Mouse (Mus musculus): ENCODE results near the gene Ttc21b. TPM values are rescaled to one million over a fixed set of nuclear protein-coding genes. Genes with fewer than 3 reads are reported as not detected.

The Ttc21b gene
- polyA plus RNA-seq (2012; rRNA removed), result 12.0 and 13.5 TPM in 2 replicates

DNA sequence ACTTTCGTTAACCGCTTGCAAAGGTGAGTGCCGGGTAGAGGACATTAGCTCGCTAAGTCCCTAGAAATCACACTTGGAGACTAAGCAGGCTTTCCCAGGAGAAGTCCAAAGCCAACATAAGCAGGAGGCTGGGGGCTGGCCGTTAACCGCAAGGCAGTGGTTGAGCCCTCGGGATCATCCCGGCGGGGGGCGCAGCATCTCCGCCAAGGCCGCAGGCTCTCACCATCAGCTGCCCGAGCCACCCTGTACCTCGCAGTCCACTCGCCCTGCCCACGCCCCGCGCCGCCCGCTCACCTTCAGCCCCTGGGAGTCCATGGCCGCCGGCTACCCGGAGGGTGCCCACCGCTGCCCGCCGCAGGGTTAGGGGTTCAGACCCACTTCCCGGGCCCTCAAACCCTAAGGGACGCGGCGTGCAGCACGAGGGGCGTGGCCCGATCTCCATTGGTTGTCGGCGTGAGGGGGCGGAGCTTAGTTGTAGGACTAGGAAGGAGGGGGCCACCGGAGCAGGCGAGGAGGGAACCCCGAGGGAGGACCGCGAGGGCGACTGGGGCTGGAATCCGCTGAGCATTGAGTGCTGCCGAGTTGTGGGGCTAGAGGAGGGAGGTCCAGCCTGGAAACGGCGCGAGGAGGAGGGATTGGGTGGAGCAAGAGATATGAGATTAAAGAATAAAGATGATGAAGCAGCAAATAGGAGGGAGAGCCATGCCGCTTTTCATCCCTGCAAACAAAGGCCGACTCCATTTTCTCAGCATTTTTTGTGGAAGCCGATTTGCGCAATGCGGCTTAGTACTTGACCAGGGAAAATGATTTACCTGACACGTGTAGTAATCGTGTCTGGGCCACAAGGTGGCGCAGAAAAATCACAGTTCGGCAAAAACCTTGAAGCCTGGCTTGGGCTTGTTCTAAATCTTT is at the start of gene Ttc21b:
Gene Ttc21b (minus strand): TSS at position 398 of the 912 bp plus-strand sequence.
- WGBS, result under 1% methylated on average over 56 of the region's 56 CpGs
- peak; percentile 74 for TF ChIP-seq POLR2A (IDR thresholded peaks at IDR 0.05; ENCODE audit: borderline replicate concordance, insufficient read depth, low read length)
- TF ChIP-seq CTCF (IDR thresholded peaks at IDR 0.05; ENCODE audit: borderline replicate concordance, insufficient read depth, low read depth, low read length), result peak; percentile 69; the same call in 1 of the 2 replicates
- H3K27me3 ChIP-seq (ENCODE audit: control insufficient read depth, insufficient read depth, low read length), result no peaks in the 10 kb centered on the region
- DNase-seq, result peak; percentile 97
- H3K4me1 ChIP-seq (ENCODE audit: control insufficient read depth, insufficient read depth, low read length), result no peaks in the 10 kb centered on the region
- H3K4me3 ChIP-seq (replicated peaks; ENCODE audit: insufficient read depth, low read depth, low read length), result peak within 1 kb of the TSS; percentile 89
- H3K27ac ChIP-seq (ENCODE audit: insufficient read depth, low read length), result peak within 1 kb of the TSS; percentile 75

- no peak overlapping the region for H3K27ac ChIP-seq (ENCODE audit: insufficient read depth, low read length)
- TF ChIP-seq CTCF (IDR thresholded peaks at IDR 0.05; ENCODE audit: borderline replicate concordance, insufficient read depth, low read depth, low read length) (no peak), POLR2A (IDR thresholded peaks at IDR 0.05; ENCODE audit: borderline replicate concordance, insufficient read depth, low read length) (no peak)
- WGBS, result 88% methylated on average over 3 of the region's 3 CpGs
- no peak for DNase-seq
- no peak overlapping the region for H3K4me3 ChIP-seq (replicated peaks; ENCODE audit: insufficient read depth, low read depth, low read length)
- no peaks in the 10 kb centered on the region for H3K27me3 ChIP-seq (ENCODE audit: control insufficient read depth, insufficient read depth, low read length)
- H3K4me1 ChIP-seq (ENCODE audit: control insufficient read depth, insufficient read depth, low read length), result no peaks in the 10 kb centered on the region
Measured at GRCm38 (mm10) chr2:66272551-66272950, 16.1 kb upstream of the Ttc21b start.

- WGBS, result 65% methylated on average over 1 of the region's 1 CpGs
- H3K4me1 ChIP-seq (ENCODE audit: control insufficient read depth, insufficient read depth, low read length), result 0 out of 2 replicates have a peak, but pooled peaks cover 4% of the 10 kb centered on the region
- no peak overlapping the region for H3K4me3 ChIP-seq (replicated peaks; ENCODE audit: insufficient read depth, low read depth, low read length)
- no peak for DNase-seq
- no peaks in the 10 kb centered on the region for H3K27me3 ChIP-seq (ENCODE audit: control insufficient read depth, insufficient read depth, low read length)
- H3K27ac ChIP-seq (ENCODE audit: insufficient read depth, low read length), result no peak overlapping the region
- TF ChIP-seq POLR2A (IDR thresholded peaks at IDR 0.05; ENCODE audit: borderline replicate concordance, insufficient read depth, low read length), result no peak
Measured at GRCm38 (mm10) chr2:66244013-66244412, 12.4 kb downstream of the Ttc21b start.

DNA sequence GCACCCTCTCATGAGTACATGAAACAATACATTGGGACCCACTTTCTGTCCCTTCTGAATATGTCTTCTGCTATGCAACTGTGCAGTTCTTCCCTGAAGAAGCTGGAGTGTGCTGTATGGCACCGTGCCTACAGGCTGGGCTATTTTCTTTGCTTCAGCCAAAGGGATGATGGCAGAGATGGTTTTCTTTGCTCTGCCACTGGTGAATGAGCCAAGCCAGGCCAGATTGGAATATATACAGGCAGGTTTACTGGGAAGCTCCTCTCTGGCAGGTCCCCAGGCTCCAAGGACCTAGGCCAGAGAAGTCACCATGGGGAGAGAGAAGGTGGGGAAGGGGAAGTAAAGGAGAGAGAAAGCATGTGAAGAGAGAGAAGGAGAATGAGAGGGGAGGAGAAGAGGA is 16.1 kb downstream of the Ttc21b start:
- no peak for TF ChIP-seq POLR2A (IDR thresholded peaks at IDR 0.05; ENCODE audit: borderline replicate concordance, insufficient read depth, low read length)
- no peak for TF ChIP-seq CTCF (IDR thresholded peaks at IDR 0.05; ENCODE audit: borderline replicate concordance, insufficient read depth, low read depth, low read length)
- WGBS, result 10% methylated on average over 1 of the region's 1 CpGs
- Histone ChIP-seq H3K27ac (ENCODE audit: insufficient read depth, low read length) (no peak overlapping the region), H3K4me3 (replicated peaks; ENCODE audit: insufficient read depth, low read depth, low read length) (no peak overlapping the region), H3K4me1 (ENCODE audit: control insufficient read depth, insufficient read depth, low read length) (0 out of 2 replicates have a peak, but pooled peaks cover 4% of the 10 kb centered on the region), H3K27me3 (ENCODE audit: control insufficient read depth, insufficient read depth, low read length) (no peaks in the 10 kb centered on the region)
- peak; percentile 30 to 50 for DNase-seq

DNA sequence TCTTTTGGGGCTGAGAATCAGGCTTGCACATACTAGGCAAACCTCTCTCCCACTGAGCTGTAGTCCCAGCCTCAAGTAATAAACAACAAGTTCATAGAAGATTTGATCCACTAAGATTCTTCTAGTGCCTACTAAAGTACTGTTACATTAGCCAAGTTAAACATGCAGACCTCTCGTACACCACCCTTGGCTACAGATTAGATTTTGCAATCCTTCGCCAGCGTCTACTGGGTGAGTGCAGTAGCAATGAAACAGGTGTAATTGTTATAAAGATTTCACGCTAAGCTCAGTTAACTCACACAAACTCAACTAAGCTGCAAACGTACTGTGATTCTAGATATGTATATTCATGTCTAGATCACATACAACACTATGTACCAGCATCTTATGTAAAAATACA is 17.5 kb downstream of the Ttc21b start:
- TF ChIP-seq CTCF (IDR thresholded peaks at IDR 0.05; ENCODE audit: borderline replicate concordance, insufficient read depth, low read depth, low read length) (no peak), POLR2A (IDR thresholded peaks at IDR 0.05; ENCODE audit: borderline replicate concordance, insufficient read depth, low read length) (no peak)
- WGBS, result 91% methylated on average over 5 of the region's 5 CpGs
- H3K27ac ChIP-seq (ENCODE audit: insufficient read depth, low read length), result no peak overlapping the region
- no peak overlapping the region for H3K4me3 ChIP-seq (replicated peaks; ENCODE audit: insufficient read depth, low read depth, low read length)
- 0 out of 2 replicates have a peak, but pooled peaks cover 4% of the 10 kb centered on the region for H3K4me1 ChIP-seq (ENCODE audit: control insufficient read depth, insufficient read depth, low read length)
- no peak for DNase-seq
- H3K27me3 ChIP-seq (ENCODE audit: control insufficient read depth, insufficient read depth, low read length), result no peaks in the 10 kb centered on the region

DNA sequence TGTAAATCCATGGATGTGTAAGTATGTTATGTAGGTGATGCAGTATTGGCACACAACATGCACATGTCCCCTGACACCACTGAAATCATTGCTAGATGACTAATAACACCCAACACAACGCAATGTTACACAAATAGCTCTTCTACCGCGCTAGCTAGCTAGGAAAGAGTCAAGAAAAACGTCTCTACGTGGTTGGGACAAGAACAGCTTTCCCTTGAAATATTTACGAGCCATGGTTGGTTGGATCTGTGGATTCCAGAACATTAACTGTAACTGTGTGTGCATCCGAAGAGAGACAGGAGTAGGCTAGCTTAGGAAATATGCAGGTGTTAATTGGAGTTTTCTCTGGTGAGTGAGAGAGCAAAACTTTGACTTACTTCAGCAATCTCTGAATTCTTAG is 35.5 kb downstream of the Ttc21b start:
- no peaks in the 10 kb centered on the region for H3K4me1 ChIP-seq (ENCODE audit: control insufficient read depth, insufficient read depth, low read length)
- TF ChIP-seq CTCF (IDR thresholded peaks at IDR 0.05; ENCODE audit: borderline replicate concordance, insufficient read depth, low read depth, low read length) (no peak), POLR2A (IDR thresholded peaks at IDR 0.05; ENCODE audit: borderline replicate concordance, insufficient read depth, low read length) (no peak)
- no peak overlapping the region for H3K27ac ChIP-seq (ENCODE audit: insufficient read depth, low read length)
- H3K27me3 ChIP-seq (ENCODE audit: control insufficient read depth, insufficient read depth, low read length), result no peaks in the 10 kb centered on the region
- no peak overlapping the region for H3K4me3 ChIP-seq (replicated peaks; ENCODE audit: insufficient read depth, low read depth, low read length)
- DNase-seq, result no peak
- 94% methylated on average over 7 of the region's 7 CpGs for WGBS

DNA sequence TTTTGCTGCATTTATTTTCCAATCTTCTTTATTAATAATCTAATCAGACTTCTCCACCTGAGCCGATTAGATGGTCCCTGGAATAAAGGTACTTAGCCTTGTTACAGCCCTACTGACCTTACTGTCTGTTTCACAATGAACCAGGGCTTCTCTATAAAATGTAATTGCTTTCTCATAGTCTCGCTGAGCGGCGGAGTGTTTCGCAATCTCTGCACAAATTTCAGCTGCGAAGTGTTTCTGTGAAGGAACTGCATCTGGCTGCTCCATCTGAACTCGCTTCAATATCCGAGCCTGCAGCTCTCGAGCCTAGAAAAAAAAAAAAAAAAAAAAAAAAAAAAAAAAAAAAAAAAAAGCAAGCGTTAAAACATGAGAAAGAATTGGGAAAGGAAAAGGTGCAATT is 46.5 kb downstream of the Ttc21b start:
- no peak for DNase-seq
- no peak for TF ChIP-seq CTCF (IDR thresholded peaks at IDR 0.05; ENCODE audit: borderline replicate concordance, insufficient read depth, low read depth, low read length)
- no peak for TF ChIP-seq POLR2A (IDR thresholded peaks at IDR 0.05; ENCODE audit: borderline replicate concordance, insufficient read depth, low read length)
- no peaks in the 10 kb centered on the region for H3K27me3 ChIP-seq (ENCODE audit: control insufficient read depth, insufficient read depth, low read length)
- no peaks in the 10 kb centered on the region for H3K4me1 ChIP-seq (ENCODE audit: control insufficient read depth, insufficient read depth, low read length)
- H3K4me3 ChIP-seq (replicated peaks; ENCODE audit: insufficient read depth, low read depth, low read length), result no peak overlapping the region
- H3K27ac ChIP-seq (ENCODE audit: insufficient read depth, low read length), result no peak overlapping the region
- 92% methylated on average over 10 of the region's 10 CpGs for WGBS

DNA sequence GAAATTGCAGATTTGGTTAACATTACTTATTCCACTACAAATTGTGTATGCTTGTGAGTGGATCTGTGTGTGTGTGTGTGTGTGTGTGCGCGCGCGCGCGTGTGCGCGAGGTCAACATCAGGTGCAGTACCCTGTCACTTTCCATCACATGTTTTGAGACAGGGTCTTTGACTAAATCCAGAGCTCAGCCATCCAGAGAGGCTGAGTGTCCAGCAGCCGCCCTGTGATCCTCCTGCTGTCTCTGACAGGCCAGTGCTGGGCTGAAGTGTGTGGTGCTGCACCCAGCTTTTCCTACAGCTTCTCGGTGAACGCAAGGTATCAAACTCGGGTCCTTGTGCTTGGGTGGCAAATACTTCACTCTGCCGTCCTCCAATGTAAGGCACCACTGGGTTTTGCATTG is 47.1 kb downstream of the Ttc21b start:
- WGBS, result 95% methylated on average over 13 of the region's 13 CpGs
- TF ChIP-seq POLR2A (IDR thresholded peaks at IDR 0.05; ENCODE audit: borderline replicate concordance, insufficient read depth, low read length) (no peak), CTCF (IDR thresholded peaks at IDR 0.05; ENCODE audit: borderline replicate concordance, insufficient read depth, low read depth, low read length) (no peak)
- no peak overlapping the region for H3K27ac ChIP-seq (ENCODE audit: insufficient read depth, low read length)
- H3K4me3 ChIP-seq (replicated peaks; ENCODE audit: insufficient read depth, low read depth, low read length), result no peak overlapping the region
- H3K4me1 ChIP-seq (ENCODE audit: control insufficient read depth, insufficient read depth, low read length), result no peaks in the 10 kb centered on the region
- no peak for DNase-seq
- no peaks in the 10 kb centered on the region for H3K27me3 ChIP-seq (ENCODE audit: control insufficient read depth, insufficient read depth, low read length)
